Mouse (Mus musculus): ENCODE measurements at regions not wholly inside any gene's neighbourhood (a gene's known extent, or its start where the extent isn't known, plus 50 kb on each side); places are given as distances from the start of the nearest gene placed in this dataset.
A peak's percentile ranks its signal among the peaks of the same experiment; 100 is the strongest.

GRCm38 (mm10) chr1:13949241-13949640 lies 2143.9 kb downstream of the 4930444P10Rik start:
- Histone ChIP-seq H3K4me3 (ENCODE audit: low read depth, low read length) (no peak overlapping the region), H3K9ac (no peak overlapping the region), H3K36me3 (ENCODE audit: insufficient read depth) (no peaks in the 10 kb centered on the region), H3K4me1 (ENCODE audit: insufficient read depth) (no peaks in the 10 kb centered on the region), H3K27ac (ENCODE audit: low read depth) (no peak overlapping the region), H3K27me3 (ENCODE audit: insufficient read depth, low read length) (no peaks in the 10 kb centered on the region), H3K4me2 (no peak overlapping the region), H3K9me3 (ENCODE audit: low read depth, low read length) (no peaks in the 10 kb centered on the region)
- WGBS, result 86% methylated on average over 3 of the region's 3 CpGs
- no peak for DNase-seq
- no peak for TF ChIP-seq CTCF (IDR thresholded peaks at IDR 0.05; ENCODE audit: low read depth)
- ATAC-seq (ENCODE audit: insufficient read depth), result no peak

GRCm38 (mm10) chr1:13941351-13941750 lies 2151.8 kb downstream of the 4930444P10Rik start:
- H3K4me3 ChIP-seq (ENCODE audit: low read depth, low read length), result no peak overlapping the region
- no peak overlapping the region for H3K9ac ChIP-seq
- H3K9me3 ChIP-seq (ENCODE audit: low read depth, low read length), result no peaks in the 10 kb centered on the region
- ATAC-seq (ENCODE audit: insufficient read depth) (no peak), DNase-seq (no peak)
- H3K4me2 ChIP-seq, result no peak overlapping the region
- TF ChIP-seq CTCF (IDR thresholded peaks at IDR 0.05; ENCODE audit: low read depth), result no peak
- H3K36me3 ChIP-seq (ENCODE audit: insufficient read depth), result no peaks in the 10 kb centered on the region
- WGBS, result 85% methylated on average over 3 of the region's 3 CpGs
- H3K4me1 ChIP-seq (ENCODE audit: insufficient read depth), result no peaks in the 10 kb centered on the region
- H3K27ac ChIP-seq (ENCODE audit: low read depth), result no peak overlapping the region
- no peaks in the 10 kb centered on the region for H3K27me3 ChIP-seq (ENCODE audit: insufficient read depth, low read length)

- Histone ChIP-seq H3K27ac (ENCODE audit: low read depth) (no peak overlapping the region), H3K4me3 (ENCODE audit: low read depth, low read length) (no peak overlapping the region), H3K27me3 (ENCODE audit: insufficient read depth, low read length) (no peaks in the 10 kb centered on the region), H3K4me1 (ENCODE audit: insufficient read depth) (no peaks in the 10 kb centered on the region), H3K36me3 (ENCODE audit: insufficient read depth) (no peaks in the 10 kb centered on the region), H3K9me3 (ENCODE audit: low read depth, low read length) (no peaks in the 10 kb centered on the region), H3K9ac (no peak overlapping the region), H3K4me2 (no peak overlapping the region)
- DNase-seq, result no peak
- no peak for ATAC-seq (ENCODE audit: insufficient read depth)
- no peak for TF ChIP-seq CTCF (IDR thresholded peaks at IDR 0.05; ENCODE audit: low read depth)
Measured at GRCm38 (mm10) chr1:13938344-13938743, 2154.8 kb downstream of the 4930444P10Rik start.

GRCm38 (mm10) chr1:13935938-13936491 lies 2157.1 kb downstream of the 4930444P10Rik start:
- Histone ChIP-seq H3K27ac (ENCODE audit: low read depth) (no peak overlapping the region), H3K36me3 (ENCODE audit: insufficient read depth) (no peaks in the 10 kb centered on the region), H3K9ac (no peak overlapping the region), H3K4me2 (no peak overlapping the region), H3K27me3 (ENCODE audit: insufficient read depth, low read length) (no peaks in the 10 kb centered on the region), H3K4me3 (ENCODE audit: low read depth, low read length) (no peak overlapping the region), H3K9me3 (ENCODE audit: low read depth, low read length) (no peaks in the 10 kb centered on the region), H3K4me1 (ENCODE audit: insufficient read depth) (no peaks in the 10 kb centered on the region)
- peak; percentile 35 for DNase-seq
- TF ChIP-seq CTCF (IDR thresholded peaks at IDR 0.05; ENCODE audit: low read depth), result no peak
- ATAC-seq (ENCODE audit: insufficient read depth), result no peak
- 40% methylated on average over 4 of the region's 4 CpGs for WGBS

- no peak overlapping the region for H3K9ac ChIP-seq
- DNase-seq, result peak; percentile 50
- H3K4me3 ChIP-seq (ENCODE audit: low read depth, low read length), result no peak overlapping the region
- 0 out of 2 replicates have a peak, but pooled peaks have one; percentile 17 for ATAC-seq (ENCODE audit: insufficient read depth)
- H3K9me3 ChIP-seq (ENCODE audit: low read depth, low read length), result no peaks in the 10 kb centered on the region
- H3K4me1 ChIP-seq (ENCODE audit: insufficient read depth), result no peaks in the 10 kb centered on the region
- H3K4me2 ChIP-seq, result no peak overlapping the region
- H3K27ac ChIP-seq (ENCODE audit: low read depth), result no peak overlapping the region
- TF ChIP-seq CTCF (IDR thresholded peaks at IDR 0.05; ENCODE audit: low read depth), result no peak
- no peaks in the 10 kb centered on the region for H3K27me3 ChIP-seq (ENCODE audit: insufficient read depth, low read length)
- 55% methylated on average over 2 of the region's 2 CpGs for WGBS
- no peaks in the 10 kb centered on the region for H3K36me3 ChIP-seq (ENCODE audit: insufficient read depth)
Measured at GRCm38 (mm10) chr1:13928679-13929078, 2164.4 kb downstream of the 4930444P10Rik start.

GRCm38 (mm10) chr1:13927964-13928363 lies 2165.2 kb downstream of the 4930444P10Rik start:
- Histone ChIP-seq H3K27ac (ENCODE audit: low read depth) (no peak overlapping the region), H3K4me3 (ENCODE audit: low read depth, low read length) (no peak overlapping the region), H3K9ac (no peak overlapping the region), H3K9me3 (ENCODE audit: low read depth, low read length) (no peaks in the 10 kb centered on the region), H3K36me3 (ENCODE audit: insufficient read depth) (no peaks in the 10 kb centered on the region), H3K27me3 (ENCODE audit: insufficient read depth, low read length) (no peaks in the 10 kb centered on the region), H3K4me2 (no peak overlapping the region), H3K4me1 (ENCODE audit: insufficient read depth) (no peaks in the 10 kb centered on the region)
- ATAC-seq (ENCODE audit: insufficient read depth) (no peak), DNase-seq (no peak)
- whole genome bisulfite sequencing, result 52% methylated on average over 2 of the region's 2 CpGs
- no peak for TF ChIP-seq CTCF (IDR thresholded peaks at IDR 0.05; ENCODE audit: low read depth)

GRCm38 (mm10) chr1:13925994-13926393 lies 2167.1 kb downstream of the 4930444P10Rik start:
- Histone ChIP-seq H3K27ac (ENCODE audit: low read depth) (no peak overlapping the region), H3K4me3 (ENCODE audit: low read depth, low read length) (no peak overlapping the region), H3K9ac (no peak overlapping the region), H3K27me3 (ENCODE audit: insufficient read depth, low read length) (no peaks in the 10 kb centered on the region), H3K4me1 (ENCODE audit: insufficient read depth) (no peaks in the 10 kb centered on the region), H3K36me3 (ENCODE audit: insufficient read depth) (no peaks in the 10 kb centered on the region), H3K9me3 (ENCODE audit: low read depth, low read length) (no peaks in the 10 kb centered on the region; the same call in 1 of the 2 replicates), H3K4me2 (no peak overlapping the region)
- WGBS, result 68% methylated on average over 2 of the region's 2 CpGs
- ATAC-seq (ENCODE audit: insufficient read depth) (no peak), DNase-seq (no peak)
- TF ChIP-seq CTCF (IDR thresholded peaks at IDR 0.05; ENCODE audit: low read depth), result no peak

- Histone ChIP-seq H3K4me3 (ENCODE audit: low read depth, low read length) (no peak overlapping the region), H3K9me3 (ENCODE audit: low read depth, low read length) (no peaks in the 10 kb centered on the region), H3K27ac (ENCODE audit: low read depth) (no peak overlapping the region), H3K27me3 (ENCODE audit: insufficient read depth, low read length) (no peaks in the 10 kb centered on the region), H3K9ac (no peak overlapping the region), H3K36me3 (ENCODE audit: insufficient read depth) (no peaks in the 10 kb centered on the region), H3K4me2 (no peak overlapping the region), H3K4me1 (ENCODE audit: insufficient read depth) (no peaks in the 10 kb centered on the region)
- TF ChIP-seq CTCF (IDR thresholded peaks at IDR 0.05; ENCODE audit: low read depth), result no peak
- ATAC-seq (ENCODE audit: insufficient read depth), result no peak
- 90% methylated on average over 5 of the region's 5 CpGs for WGBS
- DNase-seq, result no peak
Measured at GRCm38 (mm10) chr1:13915216-13915615, 2177.9 kb downstream of the 4930444P10Rik start.

Measured in lung, embryonic 14.5 days (tissue).